Mouse (Mus musculus): Measurements from ENCODE around the gene Scd2. TPM values are rescaled to one million over a fixed set of nuclear protein-coding genes. Genes with fewer than 3 reads are reported as not detected.
"Not testable (repeated sequence)": the region's sequence is repeated elsewhere in the genome, so short reads cannot be mapped to it uniquely, and the experiment has no call there.

The Scd2 gene
- polyA plus RNA-seq, 1 experiment, result 71.6 TPM

GRCm38 (mm10) chr19:44251936-44252558 lies 41.4 kb upstream of the Scd2 start:
- H3K4me3 ChIP-seq (ENCODE audit: control insufficient read depth, low read depth, low read length), result no peak overlapping the region
- peaks cover 13% of the 10 kb centered on the region for H3K4me1 ChIP-seq (ENCODE audit: control insufficient read depth, insufficient read depth, low read length)
- TF ChIP-seq POLR2A (IDR thresholded peaks at IDR 0.05; ENCODE audit: control insufficient read depth, low read depth, low read length) (no peak), CTCF (IDR thresholded peaks at IDR 0.05; ENCODE audit: control insufficient read depth, insufficient read depth, insufficient replicate concordance, low read depth, low read length) (no peak)
- H3K27me3 ChIP-seq (ENCODE audit: control insufficient read depth, insufficient read depth, low read length), result no peaks in the 10 kb centered on the region
- no peaks in the 10 kb centered on the region for H3K36me3 ChIP-seq (ENCODE audit: control insufficient read depth, insufficient read depth, low read length)
- H3K27ac ChIP-seq (ENCODE audit: control insufficient read depth, insufficient read depth, low read depth, low read length), result no peak overlapping the region

GRCm38 (mm10) chr19:44254106-44254505 lies 39.4 kb upstream of the Scd2 start:
- H3K27me3 ChIP-seq (ENCODE audit: control insufficient read depth, insufficient read depth, low read length); H3K4me1 ChIP-seq (ENCODE audit: control insufficient read depth, insufficient read depth, low read length); H3K36me3 ChIP-seq (ENCODE audit: control insufficient read depth, insufficient read depth, low read length); H3K27ac ChIP-seq (ENCODE audit: control insufficient read depth, insufficient read depth, low read depth, low read length); H3K4me3 ChIP-seq (ENCODE audit: control insufficient read depth, low read depth, low read length): not testable (repeated sequence)

GRCm38 (mm10) chr19:44257377-44257966 lies 36.0 kb upstream of the Scd2 start:
- no peaks in the 10 kb centered on the region for H3K27me3 ChIP-seq (ENCODE audit: control insufficient read depth, insufficient read depth, low read length)

GRCm38 (mm10) chr19:44259484-44259883 lies 34.0 kb upstream of the Scd2 start:
- Histone ChIP-seq H3K4me3 (ENCODE audit: control insufficient read depth, low read depth, low read length) (no peak overlapping the region), H3K27ac (ENCODE audit: control insufficient read depth, insufficient read depth, low read depth, low read length) (no peak overlapping the region), H3K4me1 (ENCODE audit: control insufficient read depth, insufficient read depth, low read length) (no peaks in the 10 kb centered on the region), H3K36me3 (ENCODE audit: control insufficient read depth, insufficient read depth, low read length) (no peaks in the 10 kb centered on the region), H3K27me3 (ENCODE audit: control insufficient read depth, insufficient read depth, low read length) (no peaks in the 10 kb centered on the region)
- TF ChIP-seq POLR2A (IDR thresholded peaks at IDR 0.05; ENCODE audit: control insufficient read depth, low read depth, low read length), result no peak

More at GRCm38 (mm10) chr19:44257377-44257966, 36.0 kb upstream of the Scd2 start:
- Histone ChIP-seq H3K4me1 (ENCODE audit: control insufficient read depth, insufficient read depth, low read length) (no peaks in the 10 kb centered on the region), H3K36me3 (ENCODE audit: control insufficient read depth, insufficient read depth, low read length) (no peaks in the 10 kb centered on the region), H3K27ac (ENCODE audit: control insufficient read depth, insufficient read depth, low read depth, low read length) (no peak overlapping the region), H3K4me3 (ENCODE audit: control insufficient read depth, low read depth, low read length) (no peak overlapping the region)
- no peak for TF ChIP-seq CTCF (IDR thresholded peaks at IDR 0.05; ENCODE audit: control insufficient read depth, insufficient read depth, insufficient replicate concordance, low read depth, low read length)
- TF ChIP-seq POLR2A (IDR thresholded peaks at IDR 0.05; ENCODE audit: control insufficient read depth, low read depth, low read length), result no peak

- Histone ChIP-seq H3K4me3 (ENCODE audit: control insufficient read depth, low read depth, low read length) (no peak overlapping the region), H3K36me3 (ENCODE audit: control insufficient read depth, insufficient read depth, low read length) (no peaks in the 10 kb centered on the region), H3K27me3 (ENCODE audit: control insufficient read depth, insufficient read depth, low read length) (no peaks in the 10 kb centered on the region), H3K4me1 (ENCODE audit: control insufficient read depth, insufficient read depth, low read length) (no peaks in the 10 kb centered on the region), H3K27ac (ENCODE audit: control insufficient read depth, insufficient read depth, low read depth, low read length) (no peak overlapping the region)
- no peak for TF ChIP-seq POLR2A (IDR thresholded peaks at IDR 0.05; ENCODE audit: control insufficient read depth, low read depth, low read length)
- no peak for TF ChIP-seq CTCF (IDR thresholded peaks at IDR 0.05; ENCODE audit: control insufficient read depth, insufficient read depth, insufficient replicate concordance, low read depth, low read length)
These were observed 33.0 kb upstream of the Scd2 start for GRCm38 (mm10) chr19:44260487-44260886.

GRCm38 (mm10) chr19:44261774-44262173 lies 31.7 kb upstream of the Scd2 start:
- Histone ChIP-seq H3K27ac (ENCODE audit: control insufficient read depth, insufficient read depth, low read depth, low read length) (no peak overlapping the region), H3K4me1 (ENCODE audit: control insufficient read depth, insufficient read depth, low read length) (peaks cover 1% of the 10 kb centered on the region; the same call in 1 of the 2 replicates), H3K36me3 (ENCODE audit: control insufficient read depth, insufficient read depth, low read length) (no peaks in the 10 kb centered on the region), H3K4me3 (ENCODE audit: control insufficient read depth, low read depth, low read length) (no peak overlapping the region), H3K27me3 (ENCODE audit: control insufficient read depth, insufficient read depth, low read length) (no peaks in the 10 kb centered on the region)
- TF ChIP-seq CTCF (IDR thresholded peaks at IDR 0.05; ENCODE audit: control insufficient read depth, insufficient read depth, insufficient replicate concordance, low read depth, low read length) (no peak), POLR2A (IDR thresholded peaks at IDR 0.05; ENCODE audit: control insufficient read depth, low read depth, low read length) (no peak)

- TF ChIP-seq POLR2A (IDR thresholded peaks at IDR 0.05; ENCODE audit: control insufficient read depth, low read depth, low read length), result no peak
- TF ChIP-seq CTCF (IDR thresholded peaks at IDR 0.05; ENCODE audit: control insufficient read depth, insufficient read depth, insufficient replicate concordance, low read depth, low read length), result no peak
- peaks cover 5% of the 10 kb centered on the region for H3K4me1 ChIP-seq (ENCODE audit: control insufficient read depth, insufficient read depth, low read length)
- no peaks in the 10 kb centered on the region for H3K27me3 ChIP-seq (ENCODE audit: control insufficient read depth, insufficient read depth, low read length)
- no peaks in the 10 kb centered on the region for H3K36me3 ChIP-seq (ENCODE audit: control insufficient read depth, insufficient read depth, low read length)
- no peak overlapping the region for H3K4me3 ChIP-seq (ENCODE audit: control insufficient read depth, low read depth, low read length)
- H3K27ac ChIP-seq (ENCODE audit: control insufficient read depth, insufficient read depth, low read depth, low read length), result no peak overlapping the region
These were observed 29.9 kb upstream of the Scd2 start for GRCm38 (mm10) chr19:44263581-44263980.

- no peak overlapping the region for H3K4me3 ChIP-seq (ENCODE audit: control insufficient read depth, low read depth, low read length)
- H3K36me3 ChIP-seq (ENCODE audit: control insufficient read depth, insufficient read depth, low read length), result no peaks in the 10 kb centered on the region
- H3K27ac ChIP-seq (ENCODE audit: control insufficient read depth, insufficient read depth, low read depth, low read length), result no peak overlapping the region
- no peaks in the 10 kb centered on the region for H3K27me3 ChIP-seq (ENCODE audit: control insufficient read depth, insufficient read depth, low read length)
- peaks cover 5% of the 10 kb centered on the region for H3K4me1 ChIP-seq (ENCODE audit: control insufficient read depth, insufficient read depth, low read length)
- TF ChIP-seq CTCF (IDR thresholded peaks at IDR 0.05; ENCODE audit: control insufficient read depth, insufficient read depth, insufficient replicate concordance, low read depth, low read length), result no peak
These were observed 29.2 kb upstream of the Scd2 start for GRCm38 (mm10) chr19:44264226-44264625.

All from testis, adult 2 months (tissue).